Mouse (Mus musculus) forebrain, embryonic 14.5 days (tissue): ENCODE measurements around the gene Anp32b. TPM values are rescaled to one million over a fixed set of nuclear protein-coding genes. Genes with fewer than 3 reads are reported as not detected.

ENCODE experiments used
- ATAC-seq: fragments of 200-750 bp; cut with Nextera tagmentation; 2 replicates; pipeline ENCODE4 v1.8.0; 2017; ENCODE audit warnings: mild to moderate bottlenecking, moderate library complexity
- DNase-seq: peaks from one replicate; pipeline ENCODE4 v3.0.0-alpha.2; 2015; ENCODE audit warnings: low spot score
- H3K27ac ChIP-seq: fragments of 300-500 bp; sonication (generic); 2 replicates; pipeline ENCODE4 v1.5.1; 2014; ENCODE audit warnings: low read depth, mild to moderate bottlenecking, control low read depth, low read length, moderate library complexity
- H3K27me3 ChIP-seq: fragments of 300-500 bp; sonication (generic); replicated peaks from 2 replicates; pipeline ENCODE4 v1.6.1; 2014; ENCODE audit warnings: low read length, control low read depth, mixed read lengths; ENCODE audit not compliant: control insufficient read depth, insufficient read depth
- H3K36me3 ChIP-seq: fragments of 300-500 bp; sonication (generic); 2 replicates; pipeline ENCODE4 v1.6.1; 2014; ENCODE audit warnings: low read length, control low read depth; ENCODE audit not compliant: control insufficient read depth, insufficient read depth
- H3K4me1 ChIP-seq: fragments of 300-500 bp; sonication (generic); 2 replicates; pipeline ENCODE4 v1.6.1; 2014; ENCODE audit warnings: antibody characterized with exemption, low read length, control low read depth; ENCODE audit not compliant: control insufficient read depth, insufficient read depth
- H3K4me2 ChIP-seq: fragments of 300-500 bp; sonication (generic); 2 replicates; pipeline ENCODE4 v1.6.1; 2014; ENCODE audit warnings: mild to moderate bottlenecking, control low read depth, low read length
- H3K4me3 ChIP-seq: fragments of 300-500 bp; sonication (generic); 2 replicates; pipeline ENCODE4 v1.5.1; 2014; ENCODE audit warnings: low read depth, low read length, control low read depth
- H3K9ac ChIP-seq: fragments of 300-500 bp; sonication (generic); 2 replicates; pipeline ENCODE4 v1.6.1; 2014; ENCODE audit warnings: mild to moderate bottlenecking, low read length, control low read depth, moderate library complexity
- H3K9me3 ChIP-seq: fragments of 300-500 bp; sonication (generic); replicated peaks from 2 replicates; pipeline ENCODE4 v1.6.1; 2016; ENCODE audit warnings: low read length, control low read depth, mixed read lengths; ENCODE audit not compliant: control insufficient read depth
- WGBS: fragments of 180-500 bp; shearing (Covaris S2); extraction: QIAGEN DNeasy Blood & Tissue Kit; methylation state at CpG from one replicate; pipeline ENCODE4 v1.1.7; 2014; 5-methylcytosine and 5-hydroxymethylcytosine counted together
- polyA plus RNA-seq: library from polyadenylated mRNA; unstranded; fragments of >200 nt; fragmentation: Nextera tagmentation; extraction: Ambion mirVana; gene quantifications from 2 replicates; pipeline ENCODE4 v1.2.1, GENCODE M21; 2014

The Anp32b gene
- polyA plus RNA-seq, 1 experiment from 2014 or later = 92.4 TPM

DNA sequence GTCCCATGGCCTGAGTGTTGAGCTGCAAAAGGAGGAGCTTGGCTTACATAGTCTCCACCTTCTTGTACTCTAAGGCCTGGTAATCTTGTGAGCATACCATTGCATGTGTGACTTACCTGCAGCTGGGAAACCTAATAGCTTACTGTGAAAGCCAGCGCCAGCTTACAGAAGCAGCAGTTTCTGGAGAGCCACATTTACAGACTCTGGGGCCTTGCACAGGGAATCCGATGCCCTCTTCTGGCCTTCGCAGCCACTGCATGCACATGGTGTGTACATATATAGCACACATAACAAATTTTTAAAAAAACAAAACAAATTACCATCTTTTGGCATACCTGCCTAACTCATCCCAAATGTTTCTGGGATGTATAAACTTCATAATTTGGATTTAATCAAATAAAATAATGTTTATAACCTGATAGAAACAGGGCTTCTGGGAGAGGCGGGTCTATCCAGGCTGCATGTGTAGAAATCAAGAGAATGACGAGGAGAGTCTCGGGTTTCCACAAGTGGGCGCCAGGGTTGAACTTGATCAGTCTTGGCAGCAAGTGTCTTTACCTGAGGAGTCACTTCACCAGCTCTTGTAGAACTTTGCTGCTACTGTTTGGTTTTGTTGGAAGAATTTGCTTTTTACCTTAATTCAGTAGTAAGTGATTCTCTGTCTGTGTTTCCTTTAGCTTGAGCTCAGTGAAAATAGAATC, 12.6 kb downstream of the Anp32b start:
- Histone ChIP-seq H3K4me2 (no peak overlapping the region), H3K4me3 (no peak overlapping the region), H3K4me1 (no peaks in the 10 kb centered on the region), H3K27ac (no peak overlapping the region), H3K9me3 (no peaks in the 10 kb centered on the region), H3K36me3 (peaks cover 74% of the 10 kb centered on the region), H3K9ac (no peak overlapping the region), H3K27me3 (no peaks in the 10 kb centered on the region)
- ATAC-seq = 0 out of 2 replicates have a peak, but pooled peaks have one; percentile 58
- peak; percentile 47 for DNase-seq
- whole genome bisulfite sequencing = 80% methylated on average over 7 of the region's 7 CpGs

DNA sequence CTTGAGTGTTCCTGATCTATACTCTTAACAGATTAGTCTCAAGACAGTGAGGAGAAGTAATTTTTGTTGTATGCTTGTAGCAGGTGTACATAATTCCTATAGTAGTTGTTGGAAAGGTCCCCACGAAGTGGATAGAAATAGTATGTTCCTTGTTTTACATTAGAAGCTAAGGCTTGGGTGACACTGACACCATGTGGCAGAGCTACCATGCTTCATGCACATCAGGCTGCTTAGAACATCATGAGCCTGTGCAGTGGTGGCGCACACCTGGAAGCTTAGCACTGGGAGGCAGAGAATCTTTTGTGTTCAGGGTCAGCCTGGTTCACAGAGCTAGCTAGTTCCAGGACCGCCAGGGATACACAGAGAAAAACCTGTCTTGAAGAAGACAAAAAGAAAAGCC, 15.0 kb downstream of the Anp32b start:
- H3K27me3 ChIP-seq = no peaks in the 10 kb centered on the region
- 81% methylated on average over 3 of the region's 3 CpGs for WGBS
- H3K36me3 ChIP-seq = peaks cover 90% of the 10 kb centered on the region
- no peak overlapping the region for H3K4me3 ChIP-seq
- no peak overlapping the region for H3K9ac ChIP-seq
- H3K27ac ChIP-seq = no peak overlapping the region
- DNase-seq (peak; percentile 40), ATAC-seq (no peak)
- no peaks in the 10 kb centered on the region for H3K4me1 ChIP-seq
- no peak overlapping the region for H3K4me2 ChIP-seq
- H3K9me3 ChIP-seq = no peaks in the 10 kb centered on the region

DNA sequence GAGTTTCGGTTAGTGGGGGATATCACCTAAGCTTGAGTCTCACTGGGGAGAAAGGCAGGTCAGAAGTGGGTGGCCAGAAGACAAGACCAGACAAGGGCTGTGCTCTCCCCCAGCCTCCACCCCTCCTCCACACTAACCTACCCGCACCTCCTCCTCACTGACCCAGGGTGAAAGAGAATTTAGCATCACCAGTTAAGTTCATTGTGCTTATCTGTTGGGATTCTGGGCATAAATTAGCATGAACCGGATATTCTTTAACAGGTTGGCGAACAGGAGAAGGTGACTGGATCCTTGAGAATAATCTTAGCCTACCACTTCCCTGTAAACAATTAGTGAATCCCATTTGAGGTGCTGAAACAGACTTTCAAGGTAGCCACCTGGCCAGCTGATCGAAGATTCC, 24.4 kb downstream of the Anp32b start:
- ATAC-seq = no peak
- H3K4me1 ChIP-seq = no peaks in the 10 kb centered on the region
- no peak overlapping the region for H3K4me3 ChIP-seq
- H3K9ac ChIP-seq = no peak overlapping the region
- H3K36me3 ChIP-seq = peaks cover 53% of the 10 kb centered on the region
- DNase-seq = no peak
- no peak overlapping the region for H3K4me2 ChIP-seq
- no peak overlapping the region for H3K27ac ChIP-seq
- H3K27me3 ChIP-seq = no peaks in the 10 kb centered on the region
- H3K9me3 ChIP-seq = no peaks in the 10 kb centered on the region
- WGBS = 93% methylated on average over 5 of the region's 5 CpGs

DNA sequence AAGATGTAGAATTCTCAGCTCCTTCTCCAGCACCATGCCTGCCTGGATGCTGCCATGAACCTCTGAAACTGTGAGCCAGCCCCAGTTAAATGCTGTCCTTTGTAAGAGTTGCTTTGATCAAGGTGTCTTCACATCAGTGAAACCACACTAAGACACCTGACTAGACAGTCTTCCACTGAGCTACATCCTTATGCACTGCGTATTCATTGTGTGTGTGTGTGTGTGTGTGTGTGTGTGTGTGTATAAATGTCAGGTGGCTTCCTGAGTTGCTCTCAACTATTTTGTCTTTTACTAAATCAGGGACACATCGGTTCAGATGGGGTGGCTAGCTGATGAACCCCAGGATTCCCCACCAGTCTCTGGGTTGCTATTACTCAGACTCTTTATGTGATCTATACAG, 28.4 kb downstream of the Anp32b start:
- H3K9ac ChIP-seq = no peak overlapping the region
- H3K9me3 ChIP-seq = no peaks in the 10 kb centered on the region
- no peaks in the 10 kb centered on the region for H3K4me1 ChIP-seq
- peaks cover 17% of the 10 kb centered on the region for H3K36me3 ChIP-seq
- ATAC-seq (no peak), DNase-seq (no peak)
- WGBS = 96% methylated on average over 2 of the region's 2 CpGs
- no peak overlapping the region for H3K4me2 ChIP-seq
- H3K4me3 ChIP-seq = no peak overlapping the region
- H3K27me3 ChIP-seq = no peaks in the 10 kb centered on the region
- H3K27ac ChIP-seq = no peak overlapping the region

DNA sequence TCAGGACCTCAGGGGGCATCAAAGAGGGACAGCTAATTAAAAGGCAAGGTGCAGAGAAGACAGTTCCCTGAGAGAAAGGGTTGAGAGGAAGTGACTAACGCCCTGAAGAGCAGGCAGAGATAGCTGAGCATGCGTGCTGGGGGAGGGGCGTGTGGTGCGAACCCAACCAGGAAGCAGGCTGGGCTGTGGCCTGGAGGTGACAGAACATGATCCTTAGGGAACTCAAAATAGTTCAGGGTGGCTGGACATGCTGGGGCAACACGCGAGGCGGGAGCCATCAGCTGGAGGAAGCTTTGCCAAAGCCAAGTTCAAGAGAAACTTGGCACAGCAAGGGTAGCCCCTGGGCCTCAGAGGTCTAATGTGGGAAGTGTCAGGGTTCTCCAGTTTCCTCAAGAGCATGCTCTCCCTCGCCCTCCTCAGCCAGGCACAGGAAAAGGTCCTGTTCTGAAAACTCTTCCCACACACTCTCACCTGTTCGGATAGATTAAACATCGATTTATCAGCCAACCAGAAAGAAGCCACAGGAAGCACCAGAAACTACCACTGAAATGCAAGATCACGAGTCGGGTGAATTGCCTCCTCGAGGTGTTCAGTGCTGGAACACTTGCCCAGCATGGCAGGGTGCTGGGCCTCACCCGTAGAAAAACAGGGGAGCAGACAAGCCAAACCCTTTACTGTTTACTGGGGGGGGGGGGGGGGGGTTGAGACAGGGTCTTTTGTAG, 35.2 kb downstream of the Anp32b start:
- Histone ChIP-seq H3K27ac (no peak overlapping the region), H3K27me3 (no peaks in the 10 kb centered on the region), H3K4me2 (no peak overlapping the region), H3K36me3 (no peaks in the 10 kb centered on the region), H3K4me3 (no peak overlapping the region), H3K4me1 (peaks cover 4% of the 10 kb centered on the region; the same call in 1 of the 2 replicates), H3K9ac (no peak overlapping the region), H3K9me3 (no peaks in the 10 kb centered on the region)
- WGBS = 59% methylated on average over 14 of the region's 14 CpGs
- ATAC-seq (no peak), DNase-seq (no peak)

DNA sequence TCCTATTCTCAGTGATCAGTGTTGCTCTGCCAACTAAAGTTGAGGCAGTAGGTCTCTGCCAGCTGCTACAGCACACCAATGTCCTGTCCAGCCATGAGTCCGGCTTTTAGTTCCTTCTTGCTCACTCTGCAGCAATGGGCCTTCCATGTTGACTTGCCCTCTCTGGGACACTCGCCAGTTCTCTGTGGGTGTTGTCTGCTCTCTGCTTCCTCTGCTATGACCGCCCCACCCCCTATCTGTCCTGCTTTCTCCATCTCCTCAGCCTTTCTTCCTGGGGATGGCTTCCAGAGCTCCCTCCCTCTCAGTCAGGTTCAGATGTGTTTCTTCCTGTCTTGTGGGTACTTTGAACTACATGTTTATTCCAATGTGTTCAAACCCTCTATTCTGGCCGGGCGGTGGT, 36.6 kb downstream of the Anp32b start:
- H3K36me3 ChIP-seq = no peaks in the 10 kb centered on the region
- no peaks in the 10 kb centered on the region for H3K9me3 ChIP-seq
- H3K4me2 ChIP-seq = no peak overlapping the region
- no peak overlapping the region for H3K4me3 ChIP-seq
- DNase-seq (no peak), ATAC-seq (no peak)
- no peak overlapping the region for H3K27ac ChIP-seq
- WGBS = 92% methylated on average over 5 of the region's 5 CpGs
- no peak overlapping the region for H3K9ac ChIP-seq
- no peaks in the 10 kb centered on the region for H3K27me3 ChIP-seq
- H3K4me1 ChIP-seq = peaks cover 4% of the 10 kb centered on the region; the same call in 1 of the 2 replicates

DNA sequence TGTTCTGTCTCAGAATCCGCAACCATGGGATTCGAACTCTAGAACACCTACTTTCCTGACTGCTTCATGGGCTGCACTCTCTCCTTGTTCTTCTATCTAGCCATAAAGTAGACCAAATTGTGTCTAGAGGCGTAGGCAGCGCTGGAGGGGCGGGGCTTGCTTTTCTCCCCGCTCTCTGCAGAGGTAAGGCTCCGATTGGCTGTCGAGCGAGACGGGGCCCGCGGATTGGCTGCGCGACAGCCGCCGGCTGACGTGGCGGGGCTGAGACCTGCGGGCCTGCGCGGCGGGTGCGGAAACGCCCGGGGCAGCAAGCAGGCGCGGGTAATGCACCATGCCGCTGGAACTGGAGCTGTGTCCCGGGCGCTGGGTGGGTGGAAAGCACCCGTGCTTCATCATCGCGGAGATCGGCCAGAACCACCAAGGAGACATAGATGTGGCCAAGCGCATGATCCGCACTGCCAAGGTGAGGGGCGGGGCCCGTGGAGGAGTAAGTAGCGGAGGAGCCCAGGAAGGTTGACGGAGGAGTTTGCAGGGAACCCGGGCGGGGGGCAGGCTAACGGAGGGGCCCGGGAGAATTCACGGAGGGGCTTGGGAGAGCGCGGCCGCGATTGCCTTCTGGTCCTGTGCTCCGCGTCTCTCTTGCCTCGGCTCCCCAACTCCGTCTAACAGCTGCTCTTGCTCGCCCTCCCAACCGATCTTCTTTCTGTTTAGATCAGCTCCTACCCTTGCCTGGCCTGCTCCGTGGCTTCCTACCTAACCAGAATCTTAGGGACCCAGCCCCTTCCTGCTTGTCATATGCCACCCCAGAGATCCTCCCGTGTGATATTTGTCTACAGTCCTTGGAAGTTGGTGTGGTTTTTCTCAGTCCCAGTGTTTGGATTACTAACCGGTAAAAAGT, 38.6 kb downstream of the Anp32b start, which contains the start of gene Nans:
Gene Nans (plus strand): TSS at position 221 of the 898 bp plus-strand sequence.
- Histone ChIP-seq H3K4me3 (peak within 1 kb of the TSS; percentile 76), H3K9me3 (no peaks in the 10 kb centered on the region), H3K4me1 (peaks cover 4% of the 10 kb centered on the region; the same call in 1 of the 2 replicates), H3K9ac (peak within 1 kb of the TSS; percentile 79), H3K4me2 (peak within 1 kb of the TSS; percentile 81), H3K36me3 (peaks cover 17% of the 10 kb centered on the region), H3K27ac (peak within 1 kb of the TSS; percentile 68), H3K27me3 (no peaks in the 10 kb centered on the region)
- DNase-seq (peak; percentile 98), ATAC-seq (peak; percentile 100)
- WGBS = under 1% methylated on average over 57 of the region's 58 CpGs

DNA sequence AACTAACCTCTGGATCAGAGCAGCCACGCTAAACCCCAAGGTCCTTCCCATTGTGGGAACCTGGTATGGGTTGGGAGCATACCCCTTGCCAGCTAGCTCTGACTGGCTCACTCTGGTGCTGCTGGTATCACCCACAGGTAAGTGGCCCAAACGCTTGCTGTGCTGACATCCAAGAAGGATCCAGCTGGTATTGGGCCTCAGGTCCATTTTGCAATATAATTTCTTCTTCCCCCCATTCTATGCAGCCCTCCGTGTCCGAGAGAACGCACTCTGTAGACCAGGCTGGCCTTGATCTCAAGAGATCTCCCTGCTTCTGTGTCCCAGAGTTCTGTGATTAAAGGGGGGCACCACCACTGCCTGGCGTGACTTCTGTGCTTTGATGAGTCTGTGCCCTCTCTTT, 42.4 kb downstream of the Anp32b start:
- Histone ChIP-seq H3K9ac (no peak overlapping the region), H3K9me3 (no peaks in the 10 kb centered on the region), H3K27ac (no peak overlapping the region), H3K36me3 (peaks cover 43% of the 10 kb centered on the region), H3K4me1 (peaks cover 4% of the 10 kb centered on the region; the same call in 1 of the 2 replicates), H3K4me3 (no peak overlapping the region), H3K27me3 (no peaks in the 10 kb centered on the region), H3K4me2 (no peak overlapping the region)
- DNase-seq (no peak), ATAC-seq (no peak)
- 96% methylated on average over 6 of the region's 6 CpGs for WGBS
